Mouse (Mus musculus) stomach, postnatal 0 days (tissue): Measurements from ENCODE around the gene Slc34a3.
"Not testable (repeated sequence)": the region's sequence is repeated elsewhere in the genome, so short reads cannot be mapped to it uniquely, and the experiment has no call there.

Source experiments
- CTCF ChIP-seq: IDR thresholded peaks from 2 replicates; pipeline ENCODE4 v1.5.1; 2016; ENCODE audit warnings: antibody characterized with exemption, low read depth, mild to moderate bottlenecking, moderate library complexity
- EP300 ChIP-seq: optimal IDR thresholded peaks from 2 replicates; pipeline ENCODE3; 2016; ENCODE audit warnings: antibody characterized with exemption

DNA sequence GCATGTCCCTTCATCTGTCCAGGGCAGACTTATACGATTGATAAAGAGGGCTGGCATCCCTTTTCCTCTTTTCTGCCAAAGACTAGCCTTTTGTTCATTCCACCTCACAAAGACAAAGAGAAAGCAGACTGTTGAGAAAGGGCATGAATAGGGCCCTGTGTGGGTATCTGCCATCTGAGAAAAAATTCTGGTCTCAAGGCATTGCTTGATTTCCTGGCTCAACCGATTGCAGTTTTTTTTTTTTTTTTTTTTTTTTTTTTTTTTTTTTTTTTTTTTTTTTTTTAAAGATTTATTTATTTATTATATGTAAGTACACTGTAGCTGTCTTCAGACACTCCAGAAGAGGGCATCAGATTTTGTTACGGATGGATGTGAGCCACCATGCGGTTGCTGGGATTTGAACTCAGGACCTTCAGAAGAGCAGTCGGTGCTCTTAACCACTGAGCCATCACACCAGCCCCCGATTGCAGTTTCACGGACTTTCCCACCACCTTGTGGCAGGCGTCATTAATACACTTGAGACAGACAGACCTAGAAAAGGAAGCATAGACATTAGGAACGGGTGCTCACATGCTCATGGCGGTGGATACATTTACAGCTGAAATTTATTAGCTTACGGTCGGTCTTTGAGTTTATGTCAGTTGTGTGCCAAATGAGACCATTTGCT, 22.4 kb upstream of the Slc34a3 start:
- peak; percentile 70 for TF ChIP-seq CTCF
- TF ChIP-seq EP300 = not testable (repeated sequence)
